Mouse (Mus musculus): ENCODE measurements around the gene Cdc42ep5.

Cdc42ep5 gene

GRCm38 (mm10) chr7:4144766-4145551 lies 19.7 kb downstream of the Cdc42ep5 start:
- WGBS = 93% methylated on average over 20 of the region's 20 CpGs

GRCm38 (mm10) chr7:4144046-4144445 lies 20.6 kb downstream of the Cdc42ep5 start:
- 93% methylated on average over 13 of the region's 13 CpGs for WGBS

GRCm38 (mm10) chr7:4143506-4143905 lies 21.2 kb downstream of the Cdc42ep5 start:
- WGBS = 96% methylated on average over 19 of the region's 19 CpGs

- 93% methylated on average over 10 of the region's 10 CpGs for WGBS
Observed at GRCm38 (mm10) chr7:4142796-4143445, 21.7 kb downstream of the Cdc42ep5 start.

GRCm38 (mm10) chr7:4141648-4142325 lies 22.9 kb downstream of the Cdc42ep5 start:
- 84% methylated on average over 6 of the region's 6 CpGs for WGBS

- 89% methylated on average over 5 of the region's 5 CpGs for WGBS
Observed at GRCm38 (mm10) chr7:4139391-4139790, 25.3 kb downstream of the Cdc42ep5 start.

GRCm38 (mm10) chr7:4138671-4139070 lies 26.0 kb downstream of the Cdc42ep5 start:
- 78% methylated on average over 7 of the region's 7 CpGs for WGBS

- WGBS = 60% methylated on average over 2 of the region's 2 CpGs
Observed at GRCm38 (mm10) chr7:4138181-4138580, 26.5 kb downstream of the Cdc42ep5 start.

- WGBS = 37% methylated on average over 3 of the region's 3 CpGs
Observed at GRCm38 (mm10) chr7:4137746-4138145, 26.9 kb downstream of the Cdc42ep5 start.

GRCm38 (mm10) chr7:4136771-4137531 lies 27.7 kb downstream of the Cdc42ep5 start, which contains the start of gene Leng8:
Gene Leng8 (plus strand): TSS chr7:4137039.
- under 1% methylated on average over 77 of the region's 78 CpGs for WGBS

- WGBS = under 1% methylated on average over 16 of the region's 16 CpGs
Observed at GRCm38 (mm10) chr7:4136404-4136770, 28.3 kb downstream of the Cdc42ep5 start.

GRCm38 (mm10) chr7:4134911-4135310 lies 29.7 kb downstream of the Cdc42ep5 start:
- 56% methylated on average over 5 of the region's 5 CpGs for WGBS

- WGBS = 74% methylated on average over 7 of the region's 7 CpGs
Observed at GRCm38 (mm10) chr7:4132998-4133397, 31.7 kb downstream of the Cdc42ep5 start.

- 43% methylated on average over 3 of the region's 3 CpGs for WGBS
Observed at GRCm38 (mm10) chr7:4132581-4132980, 32.1 kb downstream of the Cdc42ep5 start.

GRCm38 (mm10) chr7:4131964-4132363 lies 32.7 kb downstream of the Cdc42ep5 start:
- 61% methylated on average over 8 of the region's 8 CpGs for WGBS

GRCm38 (mm10) chr7:4130686-4131452 lies 33.8 kb downstream of the Cdc42ep5 start:
- WGBS = 23% methylated on average over 13 of the region's 13 CpGs

GRCm38 (mm10) chr7:4128860-4129259 lies 35.8 kb downstream of the Cdc42ep5 start:
- WGBS = 52% methylated on average over 6 of the region's 6 CpGs

- 85% methylated on average over 4 of the region's 4 CpGs for WGBS
Observed at GRCm38 (mm10) chr7:4127894-4128293, 36.8 kb downstream of the Cdc42ep5 start.

GRCm38 (mm10) chr7:4126992-4127785 lies 37.5 kb downstream of the Cdc42ep5 start:
- 67% methylated on average over 11 of the region's 11 CpGs for WGBS

- 29% methylated on average over 9 of the region's 9 CpGs for WGBS
Observed at GRCm38 (mm10) chr7:4125306-4125705, 39.4 kb downstream of the Cdc42ep5 start.
